Mouse (Mus musculus) heart, adult 2 months (tissue): ENCODE results near the gene Itpr1.

Source experiments
- CTCF ChIP-seq: fragments of 200-600 bp; IDR thresholded peaks from 2 replicates; pipeline ENCODE4 v1.8.1; 2022; ENCODE audit warnings: antibody characterized with exemption, mild to moderate bottlenecking, moderate library complexity
- EP300 ChIP-seq: fragments of 200-500 bp; IDR thresholded peaks from 2 replicates; pipeline ENCODE4 v1.6.1; 2011; ENCODE audit warnings: low read depth, low read length, control low read depth; ENCODE audit not compliant: insufficient read depth

- no peak for TF ChIP-seq EP300
- no peak for TF ChIP-seq CTCF
Measured at GRCm38 (mm10) chr6:108554389-108554788, 341.5 kb downstream of the Itpr1 start.
